Mouse (Mus musculus) intestine, embryonic 16.5 days (tissue): ENCODE measurements around the gene Bpifb6. TPM values are rescaled to one million over a fixed set of nuclear protein-coding genes. Genes with fewer than 3 reads are reported as not detected.

Source experiments
- ATAC-seq: fragments of 200-750 bp; cut with Nextera tagmentation; 2 replicates; pipeline ENCODE4 v1.8.0; 2017; ENCODE audit warnings: moderate TSS enrichment, moderate library complexity
- H3K27ac ChIP-seq: fragments of 300-500 bp; sonication (generic); 2 replicates; pipeline ENCODE4 v1.5.1; 2014; ENCODE audit warnings: mild to moderate bottlenecking, low read length
- H3K27me3 ChIP-seq: fragments of 300-500 bp; sonication (generic); replicated peaks from 2 replicates; pipeline ENCODE4 v1.6.1; 2014; ENCODE audit warnings: low read length, control low read depth, mixed read lengths; ENCODE audit not compliant: control insufficient read depth, insufficient read depth
- H3K36me3 ChIP-seq: fragments of 300-500 bp; sonication (generic); 2 replicates; pipeline ENCODE4 v1.6.1; 2014; ENCODE audit warnings: low read length, control low read depth; ENCODE audit not compliant: control insufficient read depth, insufficient read depth
- H3K4me1 ChIP-seq: fragments of 300-500 bp; sonication (generic); 2 replicates; pipeline ENCODE4 v1.6.1; 2014; ENCODE audit warnings: low read length, control low read depth, mixed read lengths; ENCODE audit not compliant: control insufficient read depth, insufficient read depth
- H3K4me2 ChIP-seq: fragments of 300-500 bp; sonication (generic); 2 replicates; pipeline ENCODE4 v1.6.1; 2014; ENCODE audit warnings: low read depth, low read length, control low read depth
- H3K4me3 ChIP-seq: fragments of 300-500 bp; sonication (generic); 2 replicates; pipeline ENCODE4 v1.5.1; 2014; ENCODE audit warnings: mild to moderate bottlenecking, low read length
- H3K9ac ChIP-seq: fragments of 300-500 bp; sonication (generic); 2 replicates; pipeline ENCODE4 v1.6.1; 2014; ENCODE audit warnings: low read depth, low read length
- H3K9me3 ChIP-seq: fragments of 300-500 bp; sonication (generic); 2 replicates; pipeline ENCODE4 v1.6.1; 2016; ENCODE audit warnings: low read length, control low read depth; ENCODE audit not compliant: control insufficient read depth
- WGBS: fragments of 180-500 bp; shearing (Covaris S2); extraction: QIAGEN DNeasy Blood & Tissue Kit; methylation state at CpG from one replicate; pipeline ENCODE4 v1.1.7; 2014; 5-methylcytosine and 5-hydroxymethylcytosine counted together
- polyA plus RNA-seq: library from polyadenylated mRNA; unstranded; fragments of >200 nt; fragmentation: Nextera tagmentation; extraction: Ambion mirVana; gene quantifications from 2 replicates; pipeline ENCODE4 v1.2.1, GENCODE M21; 2015

The Bpifb6 gene
- polyA plus RNA-seq, 1 experiment from 2014 or later, result not detected

GRCm38 (mm10) chr2:153943537-153943936 lies 43.3 kb downstream of the Bpifb6 start:
- no peaks in the 10 kb centered on the region for H3K36me3 ChIP-seq
- no peak overlapping the region for H3K9ac ChIP-seq
- no peaks in the 10 kb centered on the region for H3K9me3 ChIP-seq
- H3K4me1 ChIP-seq, result no peaks in the 10 kb centered on the region
- no peak overlapping the region for H3K4me2 ChIP-seq
- no peak overlapping the region for H3K27ac ChIP-seq
- WGBS, result 35% methylated on average over 3 of the region's 3 CpGs
- H3K27me3 ChIP-seq, result no peaks in the 10 kb centered on the region
- no peak overlapping the region for H3K4me3 ChIP-seq
- ATAC-seq, result no peak

- no peaks in the 10 kb centered on the region for H3K36me3 ChIP-seq
- H3K4me1 ChIP-seq, result no peaks in the 10 kb centered on the region
- no peak overlapping the region for H3K27ac ChIP-seq
- whole genome bisulfite sequencing, result 73% methylated on average over 8 of the region's 8 CpGs
- H3K4me3 ChIP-seq, result no peak overlapping the region
- no peaks in the 10 kb centered on the region for H3K27me3 ChIP-seq
- no peak overlapping the region for H3K9ac ChIP-seq
- H3K4me2 ChIP-seq, result no peak overlapping the region
- ATAC-seq, result no peak
- H3K9me3 ChIP-seq, result no peaks in the 10 kb centered on the region
These were observed 44.4 kb downstream of the Bpifb6 start for GRCm38 (mm10) chr2:153944567-153944966.

DNA sequence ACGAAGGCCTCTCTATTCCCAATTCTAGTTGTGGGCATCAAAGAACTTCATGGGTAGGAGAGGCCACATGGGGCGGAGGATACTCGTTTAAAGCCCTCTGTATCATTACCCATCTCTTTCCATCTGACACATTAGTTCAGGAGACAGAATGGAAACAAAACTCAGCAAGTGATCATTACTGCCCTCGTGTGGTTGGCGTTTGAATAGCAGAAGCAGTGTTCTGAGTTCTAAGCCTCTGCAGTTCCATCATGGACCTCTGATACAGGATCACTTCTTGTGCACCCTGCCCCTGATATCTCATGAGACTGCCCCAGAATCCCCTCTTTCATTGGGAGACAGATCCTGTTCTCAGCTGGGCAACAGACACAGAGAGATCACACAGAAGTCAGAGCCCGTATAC lies 52.7 kb downstream of the Bpifb6 start:
- Histone ChIP-seq H3K9me3 (no peaks in the 10 kb centered on the region), H3K27me3 (no peaks in the 10 kb centered on the region), H3K4me1 (no peaks in the 10 kb centered on the region), H3K4me3 (no peak overlapping the region), H3K36me3 (no peaks in the 10 kb centered on the region), H3K27ac (no peak overlapping the region), H3K9ac (no peak overlapping the region), H3K4me2 (no peak overlapping the region)
- no peak for ATAC-seq
- WGBS, result 28% methylated on average over 6 of the region's 6 CpGs

DNA sequence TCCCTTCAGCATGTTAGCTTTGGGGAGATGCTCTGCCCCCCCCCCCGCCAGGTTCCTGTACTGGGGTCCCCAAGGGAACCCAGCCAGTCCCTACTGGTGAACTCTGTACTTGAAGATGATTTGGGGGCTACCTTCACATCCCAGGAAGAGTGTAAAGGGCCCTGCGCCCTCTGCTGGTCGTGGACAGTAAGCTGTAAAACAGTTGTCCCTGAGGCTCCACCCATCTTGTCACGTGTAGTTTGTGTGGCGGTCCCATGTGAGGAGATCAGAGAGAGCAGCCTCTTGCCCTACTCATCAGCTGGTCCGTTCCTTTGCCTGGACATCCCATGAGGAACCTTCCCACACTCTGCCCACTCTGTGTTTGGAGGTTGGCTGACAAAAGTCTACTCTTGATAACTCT lies 53.6 kb downstream of the Bpifb6 start:
- Histone ChIP-seq H3K27ac (no peak overlapping the region), H3K36me3 (no peaks in the 10 kb centered on the region), H3K9me3 (no peaks in the 10 kb centered on the region), H3K27me3 (no peaks in the 10 kb centered on the region), H3K4me2 (no peak overlapping the region), H3K4me3 (no peak overlapping the region), H3K4me1 (no peaks in the 10 kb centered on the region), H3K9ac (no peak overlapping the region)
- ATAC-seq, result 0 out of 2 replicates have a peak, but pooled peaks have one; percentile 28
- 10% methylated on average over 6 of the region's 6 CpGs for WGBS

Other genes with a start within 250 kb of the Bpifb6 start
- not detected in 2 replicates for gene Dnmt3c, start 203.7 kb upstream of the Bpifb6 start, polyA plus RNA-seq
- gene Mapre1, start 159.1 kb upstream of the Bpifb6 start, polyA plus RNA-seq, result 200 and 227 TPM in 2 replicates
- 0.02 TPM in 1 of 2 replicates, not detected in the other for gene Efcab8, start 120.5 kb upstream of the Bpifb6 start, polyA plus RNA-seq
- gene Sun5, start 29.3 kb upstream of the Bpifb6 start, polyA plus RNA-seq, result not detected in 2 replicates
- not detected in 2 replicates for gene Bpifb2, start 25.3 kb upstream of the Bpifb6 start, polyA plus RNA-seq
- gene Bpifb3, start 17.8 kb downstream of the Bpifb6 start, polyA plus RNA-seq, result not detected in 2 replicates
- not detected in 2 replicates for gene Bpifb4, start 37.8 kb downstream of the Bpifb6 start, polyA plus RNA-seq
- not detected in 2 replicates for gene Bpifa6, start 74.6 kb downstream of the Bpifb6 start, polyA plus RNA-seq
- gene Bpifa2, start 107.9 kb downstream of the Bpifb6 start, polyA plus RNA-seq, result not detected in 2 replicates
- gene Bpifa3, start 229.9 kb downstream of the Bpifb6 start, polyA plus RNA-seq, result not detected in 2 replicates
- gene Bpifa1, start 242.5 kb downstream of the Bpifb6 start, polyA plus RNA-seq, result not detected in 2 replicates